Comparison of ENCODE assay signal across 24 mouse cellular contexts in the genomic region with DNA sequence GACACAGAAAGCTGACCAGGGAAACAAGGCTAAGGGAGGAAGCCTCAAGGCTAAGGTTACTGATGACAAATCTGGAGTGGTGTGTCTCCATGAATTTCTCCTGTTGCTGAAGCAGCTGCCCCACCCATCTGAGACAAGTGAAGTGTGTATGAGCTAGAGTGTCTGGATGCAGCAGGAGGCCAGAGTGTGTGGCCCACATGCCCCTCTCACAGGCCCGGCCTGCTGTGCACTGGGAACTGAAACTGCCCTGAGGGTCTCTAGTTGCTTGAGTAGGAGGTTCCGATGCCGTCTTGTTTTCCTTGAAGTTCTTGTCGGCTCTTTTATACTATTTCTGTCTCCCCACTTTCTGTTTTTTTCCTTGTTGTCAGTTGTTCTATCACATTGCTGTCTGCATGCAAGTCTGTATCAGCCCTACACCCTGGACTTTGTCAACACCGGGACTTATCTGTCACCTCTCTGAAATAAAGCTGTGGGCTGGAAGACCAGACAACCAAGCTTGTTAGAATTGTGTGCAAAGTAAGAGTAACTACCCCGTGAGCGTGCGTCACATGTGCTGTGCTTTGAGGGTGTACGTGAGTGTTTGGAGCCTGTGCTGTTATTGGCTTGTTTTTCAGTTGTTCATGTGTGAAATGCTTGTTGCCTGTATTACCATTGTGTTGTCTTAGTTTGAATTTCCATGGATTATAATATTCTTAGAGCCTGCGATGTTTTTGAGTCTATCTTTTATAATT.
DNase-seq lines count a peak whose midpoint lies in the region; ATAC-seq and TF ChIP-seq lines count a peak whose summit lies in the region.
"Had no signal": no experiment of that assay in that cellular context is flagged by ENCODE, and none has a peak within 500 bp of the region (broad histone marks: within the 10 kb centered on the region; RNA-seq: fewer than 3 reads in every experiment).

No protein-coding gene starts in this region.

- H3K9me3 ChIP-seq in heart, embryonic 12.5 days (replicated peaks) = no peaks in the 10 kb centered on the region
- no peaks in the 10 kb centered on the region for H3K9me3 ChIP-seq in kidney, embryonic 15.5 days (replicated peaks)
- H3K9me3 ChIP-seq: forebrain, embryonic 10.5 days; hindbrain, embryonic 15.5 days; intestine, embryonic 15.5 days; liver, embryonic 12.5 days; lung, embryonic 15.5 days; megakaryocyte, embryonic 14.5 days; neural tube, embryonic 15.5 days; stomach, embryonic 15.5 days had no signal

- TF ChIP-seq POLR2A in lung, adult 2 months (IDR thresholded peaks at IDR 0.05; ENCODE audit: borderline replicate concordance, extremely low read depth, low read depth, low read length) = no peak

- peak overlapping the region; percentile 55 for H3K4me2 ChIP-seq in heart, embryonic 12.5 days
- no peak overlapping the region for H3K4me2 ChIP-seq in kidney, embryonic 15.5 days
- H3K4me2 ChIP-seq: hindbrain, embryonic 15.5 days; intestine, embryonic 15.5 days; liver, embryonic 12.5 days; lung, embryonic 15.5 days; neural tube, embryonic 15.5 days; stomach, embryonic 15.5 days had no signal

- WGBS in heart, embryonic 12.5 days = 23% methylated on average over 10 of the region's 10 CpGs
- 64% methylated on average over 10 of the region's 10 CpGs for WGBS in kidney, embryonic 15.5 days
- WGBS in lung, adult 2 months = 71% methylated on average over 10 of the region's 10 CpGs

- peaks cover 17% of the 10 kb centered on the region for H3K36me3 ChIP-seq in heart, embryonic 12.5 days
- H3K36me3 ChIP-seq in kidney, embryonic 15.5 days = peaks cover 18% of the 10 kb centered on the region
- H3K36me3 ChIP-seq: hindbrain, embryonic 15.5 days; intestine, embryonic 15.5 days; neural tube, embryonic 15.5 days; stomach, embryonic 15.5 days had no signal

- H3K27me3 ChIP-seq in heart, embryonic 12.5 days (replicated peaks) = no peaks in the 10 kb centered on the region
- H3K27me3 ChIP-seq in kidney, embryonic 15.5 days = no peaks in the 10 kb centered on the region
- H3K27me3 ChIP-seq: hindbrain, embryonic 15.5 days; intestine, embryonic 15.5 days; liver, embryonic 12.5 days; lung, embryonic 15.5 days; neural tube, embryonic 15.5 days; stomach, embryonic 15.5 days had no signal

- peak overlapping the region; percentile 80 for H3K27ac ChIP-seq in heart, embryonic 12.5 days (ENCODE audit: poor library complexity, severe bottlenecking)
- peak overlapping the region; percentile 18; the same call in 1 of the 2 replicates for H3K27ac ChIP-seq in kidney, embryonic 15.5 days
- H3K27ac ChIP-seq: forebrain, embryonic 10.5 days; hindbrain, embryonic 15.5 days; intestine, embryonic 15.5 days; liver, embryonic 12.5 days; lung, embryonic 15.5 days; neural tube, embryonic 15.5 days; stomach, embryonic 15.5 days had no signal

- H3K9ac ChIP-seq in heart, embryonic 12.5 days = 0 out of 2 replicates have a peak overlapping the region, but pooled peaks have one; percentile 40
- H3K9ac ChIP-seq in kidney, embryonic 15.5 days = no peak overlapping the region
- H3K9ac ChIP-seq: hindbrain, embryonic 15.5 days; intestine, embryonic 15.5 days; liver, embryonic 12.5 days; lung, embryonic 15.5 days; neural tube, embryonic 15.5 days; stomach, embryonic 15.5 days had no signal

- H3K4me3 ChIP-seq in heart, embryonic 12.5 days = no peak overlapping the region
- H3K4me3 ChIP-seq in kidney, embryonic 15.5 days (replicated peaks) = no peak overlapping the region
- H3K4me3 ChIP-seq in lung, adult 2 months (replicated peaks; ENCODE audit: extremely low read depth, low read depth, low read length) = no peak overlapping the region
- H3K4me3 ChIP-seq: forebrain, embryonic 10.5 days; hindbrain, embryonic 15.5 days; intestine, embryonic 15.5 days; liver, embryonic 12.5 days; lung, embryonic 15.5 days; megakaryocyte, embryonic 14.5 days; neural tube, embryonic 15.5 days; stomach, embryonic 15.5 days had no signal

- peak; percentile 75 for ATAC-seq in heart, embryonic 12.5 days (ENCODE audit: insufficient number of reproducible peaks, low FRiP score)
- 0 out of 2 replicates have a peak, but pooled peaks have one; percentile 54 for ATAC-seq in kidney, embryonic 15.5 days (replicated peaks; ENCODE audit: low FRiP score)
- ATAC-seq: intestine, embryonic 15.5 days; liver, embryonic 12.5 days; midbrain, embryonic 16.5 days had no signal

- TF ChIP-seq CTCF in lung, adult 2 months (IDR thresholded peaks at IDR 0.05; ENCODE audit: insufficient read depth, low read length) = no peak

- H3K4me1 ChIP-seq in heart, embryonic 12.5 days (replicated peaks) = peaks cover 48% of the 10 kb centered on the region
- peaks cover 18% of the 10 kb centered on the region for H3K4me1 ChIP-seq in kidney, embryonic 15.5 days
- H3K4me1 ChIP-seq in lung, adult 2 months (ENCODE audit: control insufficient read depth, insufficient read depth, low read length) = peaks cover 12% of the 10 kb centered on the region
- H3K4me1 ChIP-seq: hindbrain, embryonic 15.5 days; neural tube, embryonic 15.5 days had no signal

- no peak for DNase-seq in heart, adult 18-20 months
- DNase-seq in kidney, postnatal 25 days = no peak
- DNase-seq in lung, postnatal 36 days = peak; percentile 15
- DNase-seq in lung, adult 2 months = no peak
- no peak for DNase-seq in right cerebral cortex, adult 18-20 months
- DNase-seq: B cell, adult 2 months; cerebellum, adult 18-20 months; cerebellum, postnatal 25 days; embryo, embryonic 11 days; kidney, postnatal 36 days; right cerebral cortex, postnatal 25 days; thymus, adult 18-20 months; thymus, postnatal 4 days had no signal
